7 mouse cellular contexts compared by ENCODE assay signal in genomic region chr8:9977573-9978314, GRCm38 (mm10). TPM values are rescaled to one million over a fixed set of nuclear protein-coding genes. Genes with fewer than 3 reads are reported as not detected.
DNase-seq lines count a peak whose midpoint lies in the region; ATAC-seq and TF ChIP-seq lines count a peak whose summit lies in the region.

Gene Lig4 (minus strand): TSS chr8:9977686.
Gene Abhd13 (plus strand): TSS chr8:9977707.

- peak within 1 kb of the TSS; percentile 88 for H3K4me3 ChIP-seq in embryonic facial prominence, embryonic 10.5 days
- peak within 1 kb of the TSS; percentile 99 for H3K4me3 ChIP-seq in intestine, postnatal 0 days (ENCODE audit: low read depth, low read length)
- H3K4me3 ChIP-seq in midbrain, embryonic 12.5 days: peak within 1 kb of the TSS; percentile 83
- H3K4me3 ChIP-seq in small intestine, adult 2 months (ENCODE audit: low read depth, low read length): peak within 1 kb of the TSS; percentile 92

- H3K9ac ChIP-seq in intestine, postnatal 0 days (ENCODE audit: low read depth, low read length): peak within 1 kb of the TSS; percentile 94
- peak within 1 kb of the TSS; percentile 89 for H3K9ac ChIP-seq in midbrain, embryonic 12.5 days (replicated peaks)

- peak; percentile 72; the same call in 1 of the 2 replicates for TF ChIP-seq POLR2A in small intestine, adult 2 months (IDR thresholded peaks at IDR 0.05; ENCODE audit: low read depth, low read length)

- WGBS in embryonic facial prominence, embryonic 10.5 days: under 1% methylated on average over 68 of the region's 68 CpGs
- under 1% methylated on average over 68 of the region's 68 CpGs for WGBS in intestine, postnatal 0 days
- WGBS in midbrain, embryonic 12.5 days: under 1% methylated on average over 36 of the region's 68 CpGs
- under 1% methylated on average over 68 of the region's 68 CpGs for WGBS in small intestine, adult 2 months

- peak within 1 kb of the TSS; percentile 64 for H3K4me2 ChIP-seq in intestine, postnatal 0 days (replicated peaks; ENCODE audit: low read depth)
- peak within 1 kb of the TSS; percentile 81 for H3K4me2 ChIP-seq in midbrain, embryonic 12.5 days (replicated peaks)

- peaks cover 34% of the 10 kb centered on the region for H3K4me1 ChIP-seq in embryonic facial prominence, embryonic 10.5 days
- 0 out of 2 replicates have a peak, but pooled peaks cover 7% of the 10 kb centered on the region for H3K4me1 ChIP-seq in intestine, postnatal 0 days (replicated peaks; ENCODE audit: control insufficient read depth, insufficient read depth, low read length)
- H3K4me1 ChIP-seq in midbrain, embryonic 12.5 days: peaks cover 34% of the 10 kb centered on the region
- peaks cover 14% of the 10 kb centered on the region for H3K4me1 ChIP-seq in small intestine, adult 2 months (ENCODE audit: control insufficient read depth, insufficient read depth, insufficient read length, low read length)

- H3K27me3 ChIP-seq in embryonic facial prominence, embryonic 10.5 days (replicated peaks; ENCODE audit: low read depth, poor library complexity, severe bottlenecking): no peaks in the 10 kb centered on the region
- no peaks in the 10 kb centered on the region for H3K27me3 ChIP-seq in intestine, postnatal 0 days (replicated peaks; ENCODE audit: control insufficient read depth, insufficient read depth, low read length)
- no peaks in the 10 kb centered on the region for H3K27me3 ChIP-seq in midbrain, embryonic 12.5 days
- H3K27me3 ChIP-seq in small intestine, adult 2 months (ENCODE audit: control insufficient read depth, insufficient read depth, low read length): no peaks in the 10 kb centered on the region

- peak; percentile 99 for DNase-seq in adrenal gland, postnatal 10 days
- peak; percentile 97 for DNase-seq in embryonic facial prominence, embryonic 10.5 days (ENCODE audit: low spot score)
- DNase-seq in gonadal fat pad, adult 2 months (ENCODE audit: low read depth): peak; percentile 70
- peak; percentile 99 for DNase-seq in left cerebral cortex, postnatal 4 days

- no peak for TF ChIP-seq CTCF in intestine, postnatal 0 days (IDR thresholded peaks at IDR 0.05; ENCODE audit: low read depth)
- no peak for TF ChIP-seq CTCF in small intestine, adult 2 months (IDR thresholded peaks at IDR 0.05; ENCODE audit: extremely low read depth, insufficient read length, insufficient replicate concordance, low read depth, low read length)

- peak; percentile 83 for ATAC-seq in intestine, postnatal 0 days
- ATAC-seq in midbrain, embryonic 12.5 days (ENCODE audit: low FRiP score, low read depth): peak; percentile 59

- H3K9me3 ChIP-seq in embryonic facial prominence, embryonic 10.5 days: no peaks in the 10 kb centered on the region
- H3K9me3 ChIP-seq in intestine, postnatal 0 days (ENCODE audit: control insufficient read depth): no peaks in the 10 kb centered on the region
- H3K9me3 ChIP-seq in midbrain, embryonic 12.5 days: no peaks in the 10 kb centered on the region

- intact Hi-C loops in left cerebral cortex, postnatal 4 days (cut with DNase I): loop anchor here (10.0 kb wide), 1 partner anchor 177 kb away; the partner anchor contains the start of gene Myo16

- peaks cover 18% of the 10 kb centered on the region for H3K36me3 ChIP-seq in embryonic facial prominence, embryonic 10.5 days (replicated peaks)
- H3K36me3 ChIP-seq in intestine, postnatal 0 days (ENCODE audit: control insufficient read depth, insufficient read depth): 0 out of 2 replicates have a peak, but pooled peaks cover 1% of the 10 kb centered on the region
- H3K36me3 ChIP-seq in midbrain, embryonic 12.5 days: peaks cover 8% of the 10 kb centered on the region
- peaks cover 11% of the 10 kb centered on the region for H3K36me3 ChIP-seq in small intestine, adult 2 months (ENCODE audit: control insufficient read depth, insufficient read depth, low read length)

- H3K27ac ChIP-seq in embryonic facial prominence, embryonic 10.5 days (replicated peaks): peak within 1 kb of the TSS; percentile 90
- H3K27ac ChIP-seq in intestine, postnatal 0 days (ENCODE audit: low read depth, low read length): peak within 1 kb of the TSS; percentile 95
- peak within 1 kb of the TSS; percentile 81 for H3K27ac ChIP-seq in midbrain, embryonic 12.5 days (replicated peaks)
- H3K27ac ChIP-seq in small intestine, adult 2 months (ENCODE audit: insufficient read depth, low read depth, low read length): peak within 1 kb of the TSS; percentile 34; the same call in 1 of the 2 replicates

RNA-seq across cellular contexts. Expression of gene Lig4, which starts in this region (rescaled TPM):
- 1 to 10 TPM; 4.9 to 5.0 TPM for total RNA-seq in adrenal gland, postnatal 10 days (2021)
- polyA plus RNA-seq in embryonic facial prominence, embryonic 10.5 days (2016; fragmentation: Nextera tagmentation; extraction: Ambion mirVana): 8.8 and 9.4 TPM in 2 replicates
- polyA plus RNA-seq in gonadal fat pad, adult 2 months (2012; rRNA removed): 2.5 and 2.6 TPM in 2 replicates
- 3.0 and 3.5 TPM in 2 replicates for polyA plus RNA-seq in intestine, postnatal 0 days (2015; fragmentation: Nextera tagmentation; extraction: Ambion mirVana)
- 10 to 100 TPM; 13.8 to 15.3 TPM for total RNA-seq in left cerebral cortex, postnatal 4 days (2021)
- polyA plus RNA-seq in midbrain, embryonic 12.5 days (2016; fragmentation: Nextera tagmentation; extraction: Ambion mirVana): 9.7 TPM in 2 replicates
- polyA plus RNA-seq in small intestine, adult 2 months (2012; rRNA removed): 0.79 and 1.1 TPM in 2 replicates

RNA-seq across cellular contexts. Expression of gene Abhd13, which starts in this region (rescaled TPM):
- 10 to 100 TPM; 17.9 to 18.1 TPM for total RNA-seq in adrenal gland, postnatal 10 days (2021)
- polyA plus RNA-seq in embryonic facial prominence, embryonic 10.5 days (2016; fragmentation: Nextera tagmentation; extraction: Ambion mirVana): 13.8 and 14.4 TPM in 2 replicates
- polyA plus RNA-seq in gonadal fat pad, adult 2 months (2012; rRNA removed): 8.9 and 9.9 TPM in 2 replicates
- polyA plus RNA-seq in intestine, postnatal 0 days (2015; fragmentation: Nextera tagmentation; extraction: Ambion mirVana): 14.6 and 14.8 TPM in 2 replicates
- total RNA-seq in left cerebral cortex, postnatal 4 days (2021): 10 to 100 TPM; 22.0 to 23.2 TPM
- polyA plus RNA-seq in midbrain, embryonic 12.5 days (2016; fragmentation: Nextera tagmentation; extraction: Ambion mirVana): 19.4 and 20.7 TPM in 2 replicates
- polyA plus RNA-seq in small intestine, adult 2 months (2012; rRNA removed): 2.1 and 2.9 TPM in 2 replicates

Comparison
In these comparisons a context has a peak if more than half of its experiments do, and no peak if none do; other contexts are left out.
1. Peak in every context shown above with its lines: DNase-seq, ATAC-seq, H3K4me3 ChIP-seq and H3K27ac ChIP-seq.
2. H3K27ac ChIP-seq: peak in every context shown above with its lines; median percentile 95 in intestine, postnatal 0 days; 90 in embryonic facial prominence, embryonic 10.5 days; 81 in midbrain, embryonic 12.5 days; 34 in small intestine, adult 2 months.